Mouse (Mus musculus): ENCODE results near the gene Large1. TPM values are rescaled to one million over a fixed set of nuclear protein-coding genes. Genes with fewer than 3 reads are reported as not detected.
"Not testable (repeated sequence)": the region's sequence is repeated elsewhere in the genome, so short reads cannot be mapped to it uniquely, and the experiment has no call there.

Gene Large1
- total RNA-seq, 1 experiment = 14.8 TPM

- no peak overlapping the region for H3K27ac ChIP-seq (ENCODE audit: insufficient read depth, low read depth, low read length, poor library complexity, severe bottlenecking)
- DNase-seq (ENCODE audit: low read depth, low spot score) = no peak
- no peak overlapping the region for H3K4me3 ChIP-seq (ENCODE audit: insufficient read depth in 1 of 2, low read depth in 1 of 2, low read length in 2 of 2, poor library complexity in 1 of 2, severe bottlenecking in 1 of 2)
- no peak for TF ChIP-seq HCFC1 (IDR thresholded peaks at IDR 0.05; ENCODE audit: borderline replicate concordance, insufficient read depth, low read length)
- H3K36me3 ChIP-seq (ENCODE audit: control insufficient read depth, insufficient read depth, low read length, poor library complexity, severe bottlenecking) = no peaks in the 10 kb centered on the region
- no peaks in the 10 kb centered on the region for H3K9me3 ChIP-seq (ENCODE audit: control insufficient read depth, insufficient read depth, low read depth, low read length)
- H3K9ac ChIP-seq (ENCODE audit: insufficient read depth, low read depth, low read length, poor library complexity, severe bottlenecking) = no peak overlapping the region
- no peaks in the 10 kb centered on the region for H3K4me1 ChIP-seq (ENCODE audit: control insufficient read depth in 2 of 2, insufficient read depth in 2 of 2, low read length in 2 of 2, poor library complexity in 1 of 2)
- in situ Hi-C loops (cut with MboI; ENCODE audit: low sequenced_read_pairs in 2 of 2, unreplicated experiment in 2 of 2) = no loop called here
Observed at GRCm38 (mm10) chr8:73291630-73292029, 61.7 kb downstream of the Large1 start.

GRCm38 (mm10) chr8:73290636-73291035 lies 62.7 kb downstream of the Large1 start:
- TF ChIP-seq HCFC1 (IDR thresholded peaks at IDR 0.05; ENCODE audit: borderline replicate concordance, insufficient read depth, low read length) (no peak), ZC3H11A (IDR thresholded peaks at IDR 0.05; ENCODE audit: borderline replicate concordance, low read depth, low read length) (no peak), ZNF384 (IDR thresholded peaks at IDR 0.05; ENCODE audit: low read depth, low read length) (no peak), CHD2 (IDR thresholded peaks at IDR 0.05; ENCODE audit: low read depth, low read length) (no peak), MAFK (IDR thresholded peaks at IDR 0.05; ENCODE audit: insufficient read depth, low read depth, low read length) (no peak)
- no peak for DNase-seq (ENCODE audit: low read depth, low spot score)
- in situ Hi-C loops (cut with MboI; ENCODE audit: low sequenced_read_pairs in 2 of 2, unreplicated experiment in 2 of 2) = no loop called here
- H3K9me3 ChIP-seq (ENCODE audit: control insufficient read depth, insufficient read depth, low read depth, low read length) = no peaks in the 10 kb centered on the region
- no peaks in the 10 kb centered on the region for H3K4me1 ChIP-seq (ENCODE audit: control insufficient read depth in 2 of 2, insufficient read depth in 2 of 2, low read length in 2 of 2, poor library complexity in 1 of 2)
- no peak overlapping the region for H3K27ac ChIP-seq (ENCODE audit: insufficient read depth, low read depth, low read length, poor library complexity, severe bottlenecking)
- H3K36me3 ChIP-seq (ENCODE audit: control insufficient read depth, insufficient read depth, low read length, poor library complexity, severe bottlenecking) = no peaks in the 10 kb centered on the region
- H3K9ac ChIP-seq (ENCODE audit: insufficient read depth, low read depth, low read length, poor library complexity, severe bottlenecking) = no peak overlapping the region
- H3K4me3 ChIP-seq (ENCODE audit: insufficient read depth in 1 of 2, low read depth in 1 of 2, low read length in 2 of 2, poor library complexity in 1 of 2, severe bottlenecking in 1 of 2) = no peak overlapping the region

GRCm38 (mm10) chr8:73289831-73290230 lies 63.5 kb downstream of the Large1 start:
- TF ChIP-seq ZNF384 (IDR thresholded peaks at IDR 0.05; ENCODE audit: low read depth, low read length) = no peak
- no peak for TF ChIP-seq HCFC1 (IDR thresholded peaks at IDR 0.05; ENCODE audit: borderline replicate concordance, insufficient read depth, low read length)
- no peak for TF ChIP-seq CHD2 (IDR thresholded peaks at IDR 0.05; ENCODE audit: low read depth, low read length)
- TF ChIP-seq MAFK (IDR thresholded peaks at IDR 0.05; ENCODE audit: insufficient read depth, low read depth, low read length) = no peak
- no peak for TF ChIP-seq ZC3H11A (IDR thresholded peaks at IDR 0.05; ENCODE audit: borderline replicate concordance, low read depth, low read length)
- in situ Hi-C loops (cut with MboI; ENCODE audit: low sequenced_read_pairs in 2 of 2, unreplicated experiment in 2 of 2) = no loop called here
- no peak overlapping the region for H3K9ac ChIP-seq (ENCODE audit: insufficient read depth, low read depth, low read length, poor library complexity, severe bottlenecking)

DNA sequence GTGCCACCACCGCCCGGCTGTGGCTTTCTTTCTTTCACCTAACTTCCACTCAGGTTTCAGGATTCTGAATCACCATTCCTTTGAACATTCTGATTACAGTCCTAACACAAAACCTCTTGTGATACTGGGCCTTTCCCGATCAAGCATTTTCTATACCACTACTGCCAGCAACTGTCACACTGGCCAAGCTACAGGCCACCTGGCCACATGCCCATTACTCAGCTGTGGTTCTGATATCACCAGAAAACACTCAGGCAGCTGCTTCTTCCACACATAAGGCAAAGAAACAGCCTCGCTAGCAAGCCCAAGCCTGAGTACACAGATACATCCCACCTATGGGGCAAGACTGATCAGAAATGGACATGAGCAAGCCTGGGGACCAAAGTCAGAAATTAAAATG lies 71.3 kb downstream of the Large1 start:
- in situ Hi-C loops (cut with MboI; ENCODE audit: low sequenced_read_pairs in 2 of 2, unreplicated experiment in 2 of 2) = no loop called here
- no peak overlapping the region for H3K4me3 ChIP-seq (ENCODE audit: insufficient read depth in 1 of 2, low read depth in 1 of 2, low read length in 2 of 2, poor library complexity in 1 of 2, severe bottlenecking in 1 of 2)
- H3K27ac ChIP-seq (ENCODE audit: insufficient read depth, low read depth, low read length, poor library complexity, severe bottlenecking) = no peak overlapping the region
- no peak overlapping the region for H3K9ac ChIP-seq (ENCODE audit: insufficient read depth, low read depth, low read length, poor library complexity, severe bottlenecking)
- H3K4me1 ChIP-seq (ENCODE audit: control insufficient read depth in 2 of 2, insufficient read depth in 2 of 2, low read length in 2 of 2, poor library complexity in 1 of 2) = no peaks in the 10 kb centered on the region
- no peak for DNase-seq (ENCODE audit: low read depth, low spot score)
- TF ChIP-seq HCFC1 (IDR thresholded peaks at IDR 0.05; ENCODE audit: borderline replicate concordance, insufficient read depth, low read length) (no peak), CHD2 (IDR thresholded peaks at IDR 0.05; ENCODE audit: low read depth, low read length) (no peak), MAFK (IDR thresholded peaks at IDR 0.05; ENCODE audit: insufficient read depth, low read depth, low read length) (no peak), ZNF384 (IDR thresholded peaks at IDR 0.05; ENCODE audit: low read depth, low read length) (no peak), ZC3H11A (IDR thresholded peaks at IDR 0.05; ENCODE audit: borderline replicate concordance, low read depth, low read length) (no peak)
- H3K9me3 ChIP-seq (ENCODE audit: control insufficient read depth, insufficient read depth, low read depth, low read length) = no peaks in the 10 kb centered on the region
- H3K36me3 ChIP-seq (ENCODE audit: control insufficient read depth, insufficient read depth, low read length, poor library complexity, severe bottlenecking) = no peaks in the 10 kb centered on the region

More at GRCm38 (mm10) chr8:73289831-73290230, 63.5 kb downstream of the Large1 start:
- Histone ChIP-seq H3K9me3 (ENCODE audit: control insufficient read depth, insufficient read depth, low read depth, low read length) (no peaks in the 10 kb centered on the region), H3K27ac (ENCODE audit: insufficient read depth, low read depth, low read length, poor library complexity, severe bottlenecking) (no peak overlapping the region), H3K4me3 (ENCODE audit: insufficient read depth in 1 of 2, low read depth in 1 of 2, low read length in 2 of 2, poor library complexity in 1 of 2, severe bottlenecking in 1 of 2) (no peak overlapping the region), H3K36me3 (ENCODE audit: control insufficient read depth, insufficient read depth, low read length, poor library complexity, severe bottlenecking) (no peaks in the 10 kb centered on the region), H3K4me1 (ENCODE audit: control insufficient read depth in 2 of 2, insufficient read depth in 2 of 2, low read length in 2 of 2, poor library complexity in 1 of 2) (no peaks in the 10 kb centered on the region)
- DNase-seq (ENCODE audit: low read depth, low spot score) = no peak

DNA sequence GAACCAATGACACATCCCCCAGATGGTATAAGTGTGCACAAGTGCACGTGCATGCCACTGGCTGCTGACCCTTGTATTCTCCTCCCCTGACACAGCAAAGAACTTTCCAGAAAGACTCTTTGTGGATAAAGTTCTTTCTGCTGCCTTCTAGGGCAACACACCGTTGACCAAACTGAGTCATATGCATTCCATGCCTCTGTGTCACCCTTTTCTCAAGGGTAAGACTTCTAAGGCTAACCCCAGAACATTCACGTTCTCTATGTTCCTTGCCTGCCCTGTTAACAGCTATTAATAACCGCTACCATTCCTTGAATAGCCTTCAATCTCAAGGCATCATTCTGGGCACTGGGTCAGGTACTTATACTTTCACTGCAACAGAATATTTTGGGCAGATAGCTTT lies 77.3 kb downstream of the Large1 start:
- in situ Hi-C loops (cut with MboI; ENCODE audit: low sequenced_read_pairs in 2 of 2, unreplicated experiment in 2 of 2) = no loop called here
- H3K9ac ChIP-seq (ENCODE audit: insufficient read depth, low read depth, low read length, poor library complexity, severe bottlenecking) = no peak overlapping the region
- H3K27ac ChIP-seq (ENCODE audit: insufficient read depth, low read depth, low read length, poor library complexity, severe bottlenecking) = no peak overlapping the region
- no peaks in the 10 kb centered on the region for H3K9me3 ChIP-seq (ENCODE audit: control insufficient read depth, insufficient read depth, low read depth, low read length)
- no peaks in the 10 kb centered on the region for H3K4me1 ChIP-seq (ENCODE audit: control insufficient read depth in 2 of 2, insufficient read depth in 2 of 2, low read length in 2 of 2, poor library complexity in 1 of 2)
- H3K4me3 ChIP-seq (ENCODE audit: insufficient read depth in 1 of 2, low read depth in 1 of 2, low read length in 2 of 2, poor library complexity in 1 of 2, severe bottlenecking in 1 of 2) = no peak overlapping the region
- H3K36me3 ChIP-seq (ENCODE audit: control insufficient read depth, insufficient read depth, low read length, poor library complexity, severe bottlenecking) = no peaks in the 10 kb centered on the region
- TF ChIP-seq ZNF384 (IDR thresholded peaks at IDR 0.05; ENCODE audit: low read depth, low read length) = no peak
- TF ChIP-seq MAFK (IDR thresholded peaks at IDR 0.05; ENCODE audit: insufficient read depth, low read depth, low read length) = no peak
- no peak for DNase-seq (ENCODE audit: low read depth, low spot score)

DNA sequence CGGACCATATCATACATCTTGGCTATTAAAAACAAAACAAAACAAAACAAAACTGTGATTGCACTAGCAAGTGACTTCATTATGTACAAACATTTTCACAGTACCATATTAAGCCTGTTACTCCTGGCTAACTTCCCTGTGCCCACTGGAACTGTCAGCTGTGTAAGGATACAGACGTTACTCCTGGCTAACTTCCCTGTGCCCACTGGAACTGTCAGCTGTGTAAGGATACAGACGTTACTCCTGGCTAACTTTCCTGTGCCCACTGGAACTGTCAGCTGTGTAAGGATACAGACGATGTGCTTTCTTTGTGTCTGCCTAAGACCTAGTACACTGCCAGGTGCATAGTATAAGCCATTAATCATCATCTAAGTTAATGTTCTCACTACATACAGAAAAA lies 77.9 kb downstream of the Large1 start:
- H3K4me1 ChIP-seq (ENCODE audit: control insufficient read depth in 2 of 2, insufficient read depth in 2 of 2, low read length in 2 of 2, poor library complexity in 1 of 2); H3K9me3 ChIP-seq (ENCODE audit: control insufficient read depth, insufficient read depth, low read depth, low read length); DNase-seq (ENCODE audit: low read depth, low spot score); H3K36me3 ChIP-seq (ENCODE audit: control insufficient read depth, insufficient read depth, low read length, poor library complexity, severe bottlenecking); H3K4me3 ChIP-seq (ENCODE audit: insufficient read depth in 1 of 2, low read depth in 1 of 2, low read length in 2 of 2, poor library complexity in 1 of 2, severe bottlenecking in 1 of 2); H3K9ac ChIP-seq (ENCODE audit: insufficient read depth, low read depth, low read length, poor library complexity, severe bottlenecking); H3K27ac ChIP-seq (ENCODE audit: insufficient read depth, low read depth, low read length, poor library complexity, severe bottlenecking); in situ Hi-C loops (cut with MboI; ENCODE audit: low sequenced_read_pairs in 2 of 2, unreplicated experiment in 2 of 2): not testable (repeated sequence)
